Mouse (Mus musculus): Measurements from ENCODE around the gene Gm47791.

DNA sequence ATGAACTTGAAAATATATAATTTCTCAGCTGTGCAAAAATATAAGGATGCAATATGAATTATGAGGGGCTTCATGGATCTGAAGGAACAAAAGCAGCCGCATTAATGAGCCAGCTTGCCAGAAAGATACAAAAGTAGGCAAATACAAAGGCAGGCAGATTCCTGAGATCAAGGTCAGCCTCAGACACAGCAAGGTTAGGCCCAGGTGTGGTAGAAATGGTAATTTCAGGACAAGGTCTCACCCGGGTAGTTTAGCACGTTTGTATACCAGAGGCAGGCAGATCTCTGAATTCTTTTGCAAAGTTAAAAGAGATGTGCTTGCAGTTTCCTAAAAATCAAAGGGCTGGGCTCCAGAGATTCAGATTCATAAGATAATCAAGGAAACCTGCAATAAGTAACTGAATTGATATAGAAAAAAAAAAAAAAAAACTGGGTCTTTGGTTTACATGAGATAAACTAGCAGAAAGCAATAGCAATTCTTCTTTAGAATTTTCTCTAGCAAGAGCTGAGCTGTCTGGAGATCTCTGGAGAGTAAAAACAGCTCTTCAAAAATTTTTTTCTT lies 49.7 kb upstream of the Gm47791 start:
- no peak for TF ChIP-seq POLR2A (IDR thresholded peaks at IDR 0.05; ENCODE audit: borderline replicate concordance, extremely low read depth, insufficient read depth, insufficient read length, poor library complexity, severe bottlenecking)
- TF ChIP-seq CTCF (IDR thresholded peaks at IDR 0.05; ENCODE audit: borderline replicate concordance, extremely low read depth, insufficient read depth, insufficient read length), result no peak

All from brain, embryonic 14.5 days (tissue).